Mouse (Mus musculus): ENCODE results near the gene Lypd4. TPM values are rescaled to one million over a fixed set of nuclear protein-coding genes. Genes with fewer than 3 reads are reported as not detected.

Gene Lypd4
- polyA plus RNA-seq, 1 experiment from 2014 or later: not detected

GRCm38 (mm10) chr7:24891241-24892124 lies 21.7 kb upstream of the Lypd4 start:
- 76% methylated on average over 3 of the region's 3 CpGs for WGBS
- no peak overlapping the region for H3K27ac ChIP-seq (ENCODE audit: low read depth, low read length)
- no peaks in the 10 kb centered on the region for H3K27me3 ChIP-seq (replicated peaks; ENCODE audit: control insufficient read depth, insufficient read depth, low read length)
- H3K4me3 ChIP-seq (ENCODE audit: low read depth, low read length): no peak overlapping the region
- no peak for DNase-seq (ENCODE audit: low spot score)
- H3K4me2 ChIP-seq (ENCODE audit: low read length): no peak overlapping the region
- no peak for ATAC-seq
- H3K9ac ChIP-seq (ENCODE audit: low read length): 0 out of 2 replicates have a peak overlapping the region, but pooled peaks have one; percentile 32
- peaks cover 54% of the 10 kb centered on the region for H3K36me3 ChIP-seq (ENCODE audit: control insufficient read depth, insufficient read depth, low read length)
- no peaks in the 10 kb centered on the region; the same call in 1 of the 2 replicates for H3K4me1 ChIP-seq (ENCODE audit: control insufficient read depth, insufficient read depth, low read length)
- H3K9me3 ChIP-seq (replicated peaks; ENCODE audit: control insufficient read depth, low read length): no peaks in the 10 kb centered on the region

- Histone ChIP-seq H3K36me3 (ENCODE audit: control insufficient read depth, insufficient read depth, low read length) (peaks cover 62% of the 10 kb centered on the region), H3K27ac (ENCODE audit: low read depth, low read length) (no peak overlapping the region)
- peak; percentile 91 for DNase-seq (ENCODE audit: low spot score)
These were observed 20.8 kb upstream of the Lypd4 start for GRCm38 (mm10) chr7:24890281-24891216.

GRCm38 (mm10) chr7:24889431-24890220 lies 19.9 kb upstream of the Lypd4 start:
- peaks cover 12% of the 10 kb centered on the region; the same call in 1 of the 2 replicates for H3K4me1 ChIP-seq (ENCODE audit: control insufficient read depth, insufficient read depth, low read length)
- H3K27me3 ChIP-seq (replicated peaks; ENCODE audit: control insufficient read depth, insufficient read depth, low read length): no peaks in the 10 kb centered on the region
- DNase-seq (ENCODE audit: low spot score): no peak
- H3K27ac ChIP-seq (ENCODE audit: low read depth, low read length): no peak overlapping the region
- no peak overlapping the region for H3K9ac ChIP-seq (ENCODE audit: low read length)
- WGBS: 83% methylated on average over 6 of the region's 6 CpGs
- no peak overlapping the region for H3K4me2 ChIP-seq (ENCODE audit: low read length)
- no peaks in the 10 kb centered on the region for H3K9me3 ChIP-seq (replicated peaks; ENCODE audit: control insufficient read depth, low read length)
- H3K4me3 ChIP-seq (ENCODE audit: low read depth, low read length): no peak overlapping the region
- peaks cover 62% of the 10 kb centered on the region for H3K36me3 ChIP-seq (ENCODE audit: control insufficient read depth, insufficient read depth, low read length)
- ATAC-seq: no peak

More at GRCm38 (mm10) chr7:24890281-24891216, 20.8 kb upstream of the Lypd4 start:
- H3K9ac ChIP-seq (ENCODE audit: low read length): no peak overlapping the region
- 29% methylated on average over 10 of the region's 10 CpGs for WGBS
- H3K27me3 ChIP-seq (replicated peaks; ENCODE audit: control insufficient read depth, insufficient read depth, low read length): no peaks in the 10 kb centered on the region
- peaks cover 8% of the 10 kb centered on the region; the same call in 1 of the 2 replicates for H3K4me1 ChIP-seq (ENCODE audit: control insufficient read depth, insufficient read depth, low read length)
- no peaks in the 10 kb centered on the region for H3K9me3 ChIP-seq (replicated peaks; ENCODE audit: control insufficient read depth, low read length)
- H3K4me3 ChIP-seq (ENCODE audit: low read depth, low read length): no peak overlapping the region
- H3K4me2 ChIP-seq (ENCODE audit: low read length): no peak overlapping the region
- ATAC-seq: peak; percentile 76

- 54% methylated on average over 4 of the region's 4 CpGs for WGBS
- Histone ChIP-seq H3K4me3 (ENCODE audit: low read depth, low read length) (no peak overlapping the region), H3K4me1 (ENCODE audit: control insufficient read depth, insufficient read depth, low read length) (peaks cover 12% of the 10 kb centered on the region; the same call in 1 of the 2 replicates), H3K9me3 (replicated peaks; ENCODE audit: control insufficient read depth, low read length) (no peaks in the 10 kb centered on the region), H3K36me3 (ENCODE audit: control insufficient read depth, insufficient read depth, low read length) (peaks cover 62% of the 10 kb centered on the region), H3K27me3 (replicated peaks; ENCODE audit: control insufficient read depth, insufficient read depth, low read length) (no peaks in the 10 kb centered on the region), H3K27ac (ENCODE audit: low read depth, low read length) (no peak overlapping the region), H3K9ac (ENCODE audit: low read length) (peak overlapping the region; percentile 100), H3K4me2 (ENCODE audit: low read length) (no peak overlapping the region)
- ATAC-seq (no peak), DNase-seq (ENCODE audit: low spot score) (no peak)
These were observed 17.4 kb upstream of the Lypd4 start for GRCm38 (mm10) chr7:24887096-24887495.

- no peak overlapping the region for H3K27ac ChIP-seq (ENCODE audit: low read depth, low read length)
- H3K4me2 ChIP-seq (ENCODE audit: low read length): peak overlapping the region; percentile 87
- H3K9me3 ChIP-seq (replicated peaks; ENCODE audit: control insufficient read depth, low read length): no peaks in the 10 kb centered on the region
- H3K27me3 ChIP-seq (replicated peaks; ENCODE audit: control insufficient read depth, insufficient read depth, low read length): no peaks in the 10 kb centered on the region
- H3K4me1 ChIP-seq (ENCODE audit: control insufficient read depth, insufficient read depth, low read length): peaks cover 12% of the 10 kb centered on the region; the same call in 1 of the 2 replicates
- 63% methylated on average over 4 of the region's 4 CpGs for WGBS
- peak overlapping the region; percentile 100 for H3K9ac ChIP-seq (ENCODE audit: low read length)
- ATAC-seq (no peak), DNase-seq (ENCODE audit: low spot score) (no peak)
- peaks cover 54% of the 10 kb centered on the region for H3K36me3 ChIP-seq (ENCODE audit: control insufficient read depth, insufficient read depth, low read length)
- H3K4me3 ChIP-seq (ENCODE audit: low read depth, low read length): 0 out of 2 replicates have a peak overlapping the region, but pooled peaks have one; percentile 100
These were observed 16.5 kb upstream of the Lypd4 start for GRCm38 (mm10) chr7:24886308-24886633.

GRCm38 (mm10) chr7:24885468-24886307 lies 15.9 kb upstream of the Lypd4 start:
- ATAC-seq (no peak), DNase-seq (ENCODE audit: low spot score) (no peak)
- peaks cover 49% of the 10 kb centered on the region for H3K36me3 ChIP-seq (ENCODE audit: control insufficient read depth, insufficient read depth, low read length)
- 45% methylated on average over 12 of the region's 12 CpGs for WGBS
- no peaks in the 10 kb centered on the region for H3K27me3 ChIP-seq (replicated peaks; ENCODE audit: control insufficient read depth, insufficient read depth, low read length)
- peak overlapping the region; percentile 100 for H3K4me3 ChIP-seq (ENCODE audit: low read depth, low read length)
- H3K4me1 ChIP-seq (ENCODE audit: control insufficient read depth, insufficient read depth, low read length): peaks cover 12% of the 10 kb centered on the region; the same call in 1 of the 2 replicates
- H3K4me2 ChIP-seq (ENCODE audit: low read length): peak overlapping the region; percentile 87
- H3K9ac ChIP-seq (ENCODE audit: low read length): peak overlapping the region; percentile 100
- no peak overlapping the region for H3K27ac ChIP-seq (ENCODE audit: low read depth, low read length)
- H3K9me3 ChIP-seq (replicated peaks; ENCODE audit: control insufficient read depth, low read length): no peaks in the 10 kb centered on the region

GRCm38 (mm10) chr7:24884693-24885291 lies 15.1 kb upstream of the Lypd4 start:
- Histone ChIP-seq H3K4me1 (ENCODE audit: control insufficient read depth, insufficient read depth, low read length) (peaks cover 12% of the 10 kb centered on the region; the same call in 1 of the 2 replicates), H3K4me2 (ENCODE audit: low read length) (peak overlapping the region; percentile 87), H3K27me3 (replicated peaks; ENCODE audit: control insufficient read depth, insufficient read depth, low read length) (no peaks in the 10 kb centered on the region), H3K9ac (ENCODE audit: low read length) (peak overlapping the region; percentile 100), H3K36me3 (ENCODE audit: control insufficient read depth, insufficient read depth, low read length) (peaks cover 41% of the 10 kb centered on the region), H3K4me3 (ENCODE audit: low read depth, low read length) (peak overlapping the region; percentile 100), H3K9me3 (replicated peaks; ENCODE audit: control insufficient read depth, low read length) (no peaks in the 10 kb centered on the region), H3K27ac (ENCODE audit: low read depth, low read length) (peak overlapping the region; percentile 92)
- ATAC-seq (no peak), DNase-seq (ENCODE audit: low spot score) (peak; percentile 20)
- under 1% methylated on average over 43 of the region's 47 CpGs for WGBS

Measured in forebrain, embryonic 14.5 days (tissue).